Mouse (Mus musculus) right cerebral cortex, postnatal 10 days (tissue): ENCODE results near the gene Csrnp2.
"Not testable (repeated sequence)": the region's sequence is repeated elsewhere in the genome, so short reads cannot be mapped to it uniquely, and the experiment has no call there.

Source experiments
- DNase-seq, 2 experiments: peaks; one replicate each; pipeline ENCODE4 v3.0.0; 2021; ENCODE audit warnings: low spot score in 2 of 2

Csrnp2 gene

DNA sequence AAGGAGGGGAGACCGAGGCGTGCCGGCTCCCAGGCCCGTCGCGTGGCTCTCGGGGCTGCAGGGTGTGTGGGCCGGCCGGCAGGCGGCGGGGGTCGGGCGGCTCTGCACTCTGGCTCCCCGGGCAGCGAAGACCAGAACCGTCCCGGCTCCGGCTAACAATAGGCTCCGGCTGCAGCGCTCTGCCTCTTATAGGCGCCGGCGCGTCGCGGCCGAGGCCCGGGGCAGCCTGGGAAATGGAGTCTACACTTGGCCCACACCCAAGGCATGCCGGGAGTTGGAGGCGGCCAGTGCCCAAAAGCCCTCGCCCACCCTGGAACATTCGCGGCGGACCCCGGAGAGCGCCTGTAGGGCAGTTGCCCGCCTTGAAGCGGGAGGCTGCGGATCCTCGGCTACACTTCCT, at the start of gene Csrnp2:
Gene Csrnp2, minus strand, starts transcription at position 387 of the 400 bp plus-strand sequence.
- peak; percentile 97 to 98 for DNase-seq

DNA sequence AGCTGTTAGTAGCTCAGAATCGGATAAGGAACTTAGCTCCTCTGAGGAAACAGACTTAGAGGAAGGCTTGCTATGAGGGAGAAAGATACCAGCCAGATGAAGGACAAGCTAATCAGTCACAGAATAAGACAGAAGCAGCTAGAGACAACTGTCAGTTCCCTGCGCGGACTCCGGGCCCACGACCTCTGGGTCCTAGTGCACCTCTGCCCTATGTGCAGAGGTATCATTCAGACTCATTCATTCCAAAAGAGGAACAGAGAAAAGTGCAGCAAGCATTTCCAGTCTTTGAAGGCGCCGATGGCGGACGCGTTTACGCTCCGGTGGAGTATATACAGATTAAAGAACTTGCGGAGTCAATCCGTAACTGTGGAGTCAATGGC, 48.4 kb upstream of the Csrnp2 start:
- not testable (repeated sequence) for DNase-seq

DNA sequence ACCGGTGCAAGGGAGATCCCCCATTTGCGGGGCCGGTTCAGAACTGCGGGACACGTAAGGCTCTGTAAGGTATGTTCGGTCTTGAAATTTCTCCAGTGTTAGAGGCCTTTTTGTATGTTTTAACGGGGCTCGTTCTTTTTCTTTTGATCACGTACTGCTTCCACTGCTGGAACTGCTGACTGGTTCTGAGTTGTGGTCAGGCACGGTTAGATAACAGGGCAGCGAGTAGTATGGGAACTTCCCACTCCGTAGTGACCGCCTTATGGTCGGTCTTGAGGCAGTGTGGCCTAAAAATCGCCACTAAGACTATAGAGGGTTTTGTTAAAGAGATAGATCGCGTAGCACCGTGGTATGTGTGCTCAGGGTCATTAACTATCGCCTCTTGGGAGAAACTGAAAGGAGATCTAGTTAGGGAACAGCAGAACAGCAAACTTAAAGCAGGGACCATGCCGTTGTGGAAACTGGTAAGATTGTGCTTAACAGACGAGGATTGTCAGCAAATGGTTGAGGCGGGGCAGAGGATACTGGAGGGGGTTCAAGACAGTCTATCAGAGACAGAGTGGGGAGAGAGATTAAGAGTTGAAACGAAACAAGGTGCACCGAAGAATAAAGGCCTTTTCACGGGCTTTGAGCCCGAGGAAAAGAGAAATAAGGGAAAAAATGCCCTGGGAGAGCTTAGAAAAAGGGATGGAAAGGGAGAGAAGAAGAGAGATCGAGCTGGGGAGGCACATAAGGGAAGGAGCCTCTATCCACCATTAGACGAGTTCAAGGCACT, 47.8 kb upstream of the Csrnp2 start:
- not testable (repeated sequence) for DNase-seq

DNA sequence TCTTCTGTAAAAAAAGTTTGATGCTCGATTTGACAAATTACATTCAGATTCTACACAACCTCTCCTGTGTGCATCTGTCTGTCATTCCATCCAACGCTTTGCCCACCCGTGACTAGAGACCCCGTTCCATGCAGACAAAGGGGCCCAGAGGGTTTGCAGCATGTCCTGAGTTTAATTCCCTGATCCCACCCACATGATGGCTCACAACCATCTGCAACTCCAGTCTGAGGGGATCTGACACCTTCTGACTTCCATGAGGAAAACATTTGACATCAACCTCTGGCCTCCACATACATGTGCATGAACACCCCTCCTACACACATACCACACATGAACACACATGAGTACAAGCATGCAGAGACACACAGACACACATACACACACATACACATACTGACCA, 46.1 kb upstream of the Csrnp2 start:
- no peak for DNase-seq

DNA sequence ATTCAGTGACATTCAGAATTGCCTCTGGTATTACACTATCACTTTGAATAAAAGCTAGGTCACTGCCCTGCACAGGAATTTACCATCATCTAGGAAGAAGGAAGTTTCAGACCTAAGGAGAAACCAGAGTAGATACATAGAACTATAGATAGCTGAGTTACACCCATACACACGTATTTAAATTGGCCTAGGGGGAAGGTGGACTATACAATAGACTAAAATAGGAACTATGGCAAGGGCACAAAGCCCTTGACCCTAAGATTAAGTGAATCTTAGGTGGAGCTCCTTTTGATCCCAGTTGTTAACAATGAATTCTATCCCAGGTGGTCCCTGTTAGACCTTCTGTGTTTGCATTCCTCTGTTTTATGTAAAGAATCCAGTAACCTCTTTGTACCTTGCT, 45.7 kb upstream of the Csrnp2 start:
- not testable (repeated sequence) for DNase-seq

DNA sequence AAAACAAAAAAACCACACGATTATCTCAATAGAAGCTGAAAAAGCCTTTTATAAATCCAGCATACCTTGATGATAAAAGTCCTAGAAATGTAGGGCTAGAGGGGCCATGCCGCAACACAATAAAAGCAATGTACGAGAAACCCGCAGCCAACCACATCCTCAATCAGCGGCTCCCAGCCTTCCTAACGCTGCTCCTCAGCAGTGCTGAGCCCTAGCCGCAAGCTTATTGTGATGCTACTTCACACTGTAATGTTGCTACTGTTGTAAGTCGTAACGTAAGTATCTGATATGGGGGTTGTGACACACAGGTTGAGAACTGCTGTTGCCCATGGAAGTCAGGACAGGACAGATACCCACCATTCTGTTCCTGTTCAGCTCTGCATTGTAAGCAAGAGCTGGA, 44.1 kb upstream of the Csrnp2 start:
- DNase-seq: no peak

DNA sequence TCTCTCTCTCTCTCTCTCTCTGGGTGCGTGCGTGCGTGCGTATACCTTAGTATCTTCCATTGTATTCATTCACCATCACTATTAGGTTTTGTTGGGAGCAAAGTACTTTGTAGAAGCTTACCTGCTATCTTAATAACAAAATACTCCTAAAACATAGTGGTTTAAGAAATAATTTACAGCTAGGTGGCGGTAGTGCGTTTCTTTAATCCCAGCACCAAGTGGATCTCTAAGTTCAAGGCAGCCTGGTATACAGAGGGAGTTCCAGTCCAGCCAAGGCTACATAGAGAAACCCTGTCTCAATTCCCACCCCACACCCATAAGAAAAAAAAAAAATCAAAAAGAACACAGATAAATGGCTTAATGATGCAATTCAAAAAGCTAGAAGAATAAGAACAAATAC, 42.6 kb upstream of the Csrnp2 start:
- no peak for DNase-seq

DNA sequence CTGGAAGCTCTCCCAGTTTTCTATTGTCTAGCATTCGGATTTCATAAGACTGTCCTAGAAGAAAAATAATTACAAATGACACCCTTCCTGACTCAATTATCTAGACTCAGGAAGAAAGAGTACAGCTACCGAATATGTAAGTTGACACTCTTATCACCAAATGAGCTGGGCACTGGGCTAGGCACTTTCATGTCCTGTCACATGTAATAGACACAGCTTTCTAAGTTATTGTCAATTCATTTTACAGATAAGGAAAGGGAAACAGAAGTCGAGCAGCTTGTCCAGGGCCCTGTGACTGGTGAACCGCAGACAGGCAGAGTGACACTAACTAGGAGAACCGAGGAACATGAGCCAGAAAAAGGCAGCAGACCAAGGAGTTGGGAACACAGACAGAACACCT, 32.6 kb upstream of the Csrnp2 start:
- DNase-seq: no peak

DNA sequence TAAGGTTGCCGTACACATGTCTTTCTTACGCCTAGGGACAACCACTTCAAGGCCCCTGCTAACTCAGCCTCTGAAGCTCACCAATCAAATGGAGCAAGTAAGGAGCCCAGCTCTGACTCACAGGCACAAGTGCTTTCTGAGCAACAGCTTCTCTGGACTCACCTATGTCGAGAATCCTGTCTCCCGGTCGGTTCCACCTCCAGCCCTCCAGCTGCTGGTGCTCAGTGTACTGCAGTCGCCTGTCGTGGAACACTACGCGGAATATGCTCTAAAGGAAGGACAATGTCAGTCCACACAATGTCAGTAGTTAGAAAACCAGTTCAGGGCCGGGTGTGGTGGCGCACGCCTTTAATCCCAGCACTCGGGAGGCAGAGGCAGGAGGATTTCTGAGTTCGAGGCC, 30.1 kb upstream of the Csrnp2 start:
- DNase-seq: no peak

DNA sequence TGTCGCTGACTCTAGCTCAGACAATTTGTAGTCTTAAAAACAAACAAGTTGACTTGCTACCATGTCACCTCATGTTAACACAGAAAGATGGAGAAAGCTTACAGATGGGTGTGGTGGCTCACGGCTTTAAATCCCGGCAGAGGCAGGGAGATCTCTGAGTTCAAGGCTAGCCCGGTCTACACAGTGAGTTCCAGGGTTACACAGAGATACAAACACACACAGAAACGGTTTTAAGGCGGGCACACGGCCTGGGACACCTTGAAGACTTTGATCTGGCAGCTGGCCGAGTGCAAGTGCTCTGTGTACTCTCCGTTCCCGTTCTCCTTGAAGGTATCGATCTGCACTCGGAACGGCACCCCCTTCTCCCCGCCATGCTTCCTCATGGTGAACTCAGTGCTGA, 25.0 kb upstream of the Csrnp2 start:
- DNase-seq: no peak

DNA sequence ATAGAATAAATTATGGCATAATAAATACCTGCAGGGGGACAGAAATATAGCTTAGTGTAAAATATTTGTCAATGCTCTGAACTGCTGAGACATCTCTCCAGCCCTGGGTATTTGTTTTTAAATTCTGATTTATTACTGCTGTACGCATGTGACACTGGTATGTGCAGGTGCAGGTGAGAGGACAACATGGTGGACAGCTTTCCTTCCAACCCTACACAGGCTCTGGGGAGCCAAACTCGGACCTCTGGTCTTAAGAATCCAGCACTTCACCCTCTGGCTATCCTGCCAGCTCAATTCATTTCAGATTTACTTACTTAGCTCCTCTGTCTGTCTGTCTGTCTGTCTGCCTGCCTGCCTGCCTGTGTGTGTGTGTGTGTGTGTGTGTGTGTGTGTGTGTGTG, 19.8 kb upstream of the Csrnp2 start:
- no peak for DNase-seq

DNA sequence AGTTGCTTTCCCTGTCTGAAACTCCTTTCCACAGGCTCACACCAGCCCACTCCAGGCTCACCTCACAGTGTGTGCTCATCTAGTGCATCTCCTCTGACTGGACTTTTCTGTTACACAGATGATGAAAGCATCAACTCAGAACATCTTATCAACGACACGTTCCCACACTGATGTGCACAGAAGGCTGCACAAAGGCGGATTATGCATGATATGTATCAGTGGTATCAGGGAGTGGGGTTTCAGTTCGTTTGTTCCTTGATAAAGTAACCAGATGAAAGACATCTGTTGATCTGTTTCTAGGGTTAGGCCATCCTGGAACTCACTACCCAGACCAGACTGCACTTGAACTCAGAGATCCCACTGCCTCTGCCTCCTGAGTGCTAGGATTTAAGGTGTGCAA, 18.1 kb upstream of the Csrnp2 start:
- no peak for DNase-seq

DNA sequence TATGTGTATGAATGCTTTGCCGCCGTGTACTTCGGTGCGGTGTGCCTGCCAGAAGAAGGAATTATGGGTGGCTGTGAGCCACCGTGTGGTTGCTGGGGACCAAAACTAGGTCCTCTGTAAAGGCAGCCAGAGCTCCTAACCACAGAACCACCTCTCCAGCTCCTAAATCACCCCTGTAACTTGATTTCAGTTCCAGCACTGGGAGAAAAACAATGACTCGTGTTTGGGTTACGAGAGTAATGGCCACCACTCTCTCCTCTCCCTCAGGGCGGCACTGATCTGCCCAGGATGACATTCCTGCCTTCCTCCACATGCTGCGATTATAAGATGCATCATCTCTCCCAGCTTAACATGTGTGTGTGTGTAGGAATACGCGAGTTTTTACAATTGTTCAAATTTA, 14.8 kb upstream of the Csrnp2 start:
- no peak for DNase-seq

DNA sequence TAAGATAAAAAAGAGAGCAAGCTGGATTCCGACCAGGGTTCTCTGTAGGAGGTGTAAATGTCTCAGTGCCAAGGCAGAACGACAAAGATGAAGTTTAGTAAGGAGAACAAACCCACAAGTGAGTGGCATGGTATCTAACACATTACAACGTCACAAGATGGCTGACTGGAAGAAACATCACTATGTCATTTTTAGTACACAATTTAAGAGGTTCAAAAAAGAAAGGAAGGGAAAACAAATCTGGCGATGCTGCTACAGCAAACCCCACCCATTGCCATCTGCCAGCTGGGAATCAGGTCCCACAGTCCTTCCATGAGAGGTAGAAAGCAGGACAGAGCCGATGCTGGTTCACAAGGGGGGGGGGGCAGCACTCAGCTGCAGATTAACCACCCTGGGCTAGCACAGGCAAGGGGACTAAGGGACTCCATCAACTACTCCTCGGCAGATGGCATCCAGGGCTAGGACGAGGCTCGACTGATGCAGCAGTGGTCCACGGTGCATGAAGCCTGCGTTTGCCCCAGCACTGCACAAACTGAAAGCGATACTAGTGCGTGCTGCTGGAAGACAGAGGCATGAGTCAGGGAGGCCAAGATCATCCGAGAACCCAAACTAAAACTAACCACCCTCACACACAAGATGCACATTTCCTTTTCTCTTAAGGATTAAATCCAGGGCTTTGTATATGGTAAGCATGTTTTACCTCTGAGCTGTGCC, 13.3 kb upstream of the Csrnp2 start:
- no peak for DNase-seq

DNA sequence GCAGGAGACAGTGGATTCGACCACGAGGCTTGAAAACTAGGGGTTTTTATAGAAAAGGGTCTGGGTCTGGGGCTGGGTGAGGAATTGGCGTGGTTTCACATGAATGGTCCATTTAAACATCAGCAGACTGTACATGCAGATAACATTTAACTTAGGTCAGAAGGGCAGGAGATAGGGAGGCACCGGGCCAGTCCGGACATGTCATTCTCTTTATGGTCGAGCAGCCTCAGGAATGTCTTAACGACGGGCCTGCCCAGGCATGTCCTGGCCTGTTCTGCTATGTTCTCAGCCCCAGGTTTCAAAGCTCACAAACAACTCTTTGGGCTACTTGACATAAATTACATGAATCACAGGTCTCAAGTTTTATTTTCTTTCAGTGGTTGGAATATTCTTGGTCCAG, 4.2 kb upstream of the Csrnp2 start:
- not testable (repeated sequence) for DNase-seq

DNA sequence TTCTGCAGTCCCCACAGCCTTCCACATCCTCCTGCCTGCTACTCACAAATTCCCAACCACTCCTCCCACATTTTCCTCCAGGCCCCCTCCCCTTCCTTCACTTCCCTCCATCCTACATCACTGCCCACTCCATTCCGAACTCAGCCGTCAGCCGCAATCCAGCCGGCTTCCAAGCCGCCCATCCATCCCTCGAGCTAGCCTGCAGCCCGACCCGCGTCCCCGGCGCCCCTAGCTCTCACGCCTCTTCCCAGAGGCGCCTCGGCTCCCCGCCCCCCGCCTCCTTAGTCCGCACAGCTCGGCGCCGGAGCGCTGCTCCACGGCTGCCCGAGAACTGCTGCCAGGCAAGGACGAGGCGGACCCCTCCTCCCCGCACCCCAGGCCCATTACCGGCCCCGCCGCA, 641 bp downstream of the Csrnp2 start:
- peak; percentile 70 to 77 for DNase-seq

DNA sequence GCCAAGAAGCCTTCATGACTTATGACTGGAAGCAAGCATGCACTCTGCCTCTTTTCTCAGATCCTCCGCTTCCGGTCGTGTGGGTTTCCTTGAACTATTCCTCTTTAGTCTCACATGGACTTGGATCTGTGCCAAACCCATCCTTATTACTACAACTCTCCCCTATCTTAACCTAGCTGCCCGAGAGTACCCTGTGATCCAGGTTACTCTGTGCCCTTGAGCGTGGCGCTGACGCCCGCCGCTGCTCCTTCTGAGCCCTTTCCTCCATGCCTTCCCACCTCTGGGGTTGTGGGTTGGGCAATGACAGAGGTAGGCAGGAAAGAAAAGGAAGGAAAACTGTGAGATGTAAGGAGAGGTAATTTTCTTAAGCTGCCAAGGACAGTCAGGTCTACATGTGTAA, 3.3 kb downstream of the Csrnp2 start:
- DNase-seq: no peak

DNA sequence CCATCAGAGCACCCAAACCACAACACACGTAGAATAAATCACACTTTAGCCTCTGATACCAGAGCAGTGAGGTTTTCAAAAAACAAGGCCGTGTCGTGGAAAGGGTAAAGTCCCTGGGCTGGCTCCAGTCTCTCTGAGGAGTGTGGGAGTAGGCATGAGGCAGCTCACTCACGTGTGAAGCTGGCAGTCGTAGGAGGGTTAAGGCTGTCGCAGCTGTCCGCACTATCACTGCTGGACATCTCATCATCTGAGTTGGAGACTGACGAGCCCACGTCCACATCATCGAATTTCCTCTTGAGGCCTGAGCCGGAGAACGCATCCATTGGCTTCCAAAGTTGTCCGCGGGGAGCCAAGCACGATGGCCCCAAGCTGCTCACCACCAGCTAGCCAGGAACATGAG, 6.0 kb downstream of the Csrnp2 start:
- DNase-seq: no peak

DNA sequence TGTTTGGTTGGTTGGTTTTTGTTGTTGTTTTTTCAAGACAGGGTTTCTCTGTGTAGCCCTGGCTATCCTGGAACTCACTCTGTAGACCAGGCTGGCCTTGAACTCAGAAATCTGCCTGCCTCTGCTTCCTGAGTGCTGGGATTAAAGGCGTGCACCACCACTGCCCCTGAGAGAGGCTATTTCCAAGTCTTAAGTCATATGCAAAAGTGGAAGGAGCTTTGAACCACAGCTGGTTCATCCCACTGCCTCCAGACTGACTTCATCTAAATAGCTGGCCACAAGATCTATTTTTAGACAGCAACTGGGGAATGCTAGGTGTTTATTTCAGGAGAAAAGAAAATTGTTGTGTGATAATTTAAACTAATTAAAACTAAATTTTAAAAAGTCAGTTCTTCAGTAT, 7.0 kb downstream of the Csrnp2 start:
- DNase-seq: not testable (repeated sequence)

DNA sequence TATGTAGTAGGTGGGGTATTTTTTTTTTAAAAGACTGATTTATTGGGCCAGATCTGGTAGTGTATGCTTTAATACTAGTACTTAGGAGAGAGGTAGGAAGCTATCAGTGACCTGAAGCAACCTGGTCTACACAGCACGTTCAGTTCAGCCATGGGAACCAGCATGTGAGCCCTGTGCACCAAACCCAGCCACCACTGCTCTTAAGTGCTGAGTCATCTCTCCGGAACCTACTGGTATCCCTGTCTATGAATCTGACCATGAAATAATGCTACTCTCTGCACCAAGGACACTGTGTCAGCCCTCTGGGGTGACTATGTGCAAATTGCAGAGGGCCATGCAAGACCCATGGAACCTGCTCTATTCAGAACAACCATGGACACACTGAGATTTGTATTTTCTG, 8.2 kb downstream of the Csrnp2 start:
- no peak for DNase-seq

DNA sequence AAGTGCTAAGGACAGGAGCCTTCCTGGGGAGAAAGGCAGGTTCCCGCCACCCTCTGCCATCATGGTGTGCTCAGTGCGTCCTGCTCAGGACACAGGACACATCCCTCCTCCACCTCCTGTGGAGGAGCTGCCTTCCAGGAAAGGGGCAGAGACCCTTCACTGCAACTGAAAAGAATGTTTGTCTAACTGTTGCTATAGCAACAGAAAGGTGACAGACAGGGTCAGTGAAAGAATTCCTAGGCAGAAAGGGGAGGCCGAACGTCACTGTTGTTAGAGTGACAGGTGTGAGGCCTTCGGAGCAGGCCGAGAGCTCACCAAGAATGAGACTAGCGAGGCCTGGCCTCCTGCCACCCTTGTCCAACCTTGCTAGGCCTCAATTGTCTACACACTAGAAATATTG, 8.8 kb downstream of the Csrnp2 start:
- no peak for DNase-seq

DNA sequence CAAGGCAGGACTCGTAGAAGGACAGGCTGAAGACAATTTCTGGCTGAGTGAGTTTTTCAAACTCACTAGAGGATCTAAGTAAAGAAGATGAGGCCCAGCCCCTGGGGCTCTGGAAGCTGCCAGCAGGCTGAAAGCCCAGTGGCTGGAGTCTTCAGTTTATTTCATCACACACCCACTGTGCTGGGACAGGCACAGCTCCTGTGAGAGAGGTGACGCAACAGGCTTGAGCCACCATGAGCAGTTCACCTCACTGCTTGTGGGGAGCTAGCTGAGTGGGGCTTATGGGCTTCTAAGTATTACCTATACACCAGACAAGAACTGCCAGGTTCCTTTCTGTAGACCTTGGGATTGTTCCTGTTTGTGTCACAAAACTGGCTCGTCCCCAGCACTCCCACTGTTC, 9.7 kb downstream of the Csrnp2 start:
- DNase-seq: no peak

DNA sequence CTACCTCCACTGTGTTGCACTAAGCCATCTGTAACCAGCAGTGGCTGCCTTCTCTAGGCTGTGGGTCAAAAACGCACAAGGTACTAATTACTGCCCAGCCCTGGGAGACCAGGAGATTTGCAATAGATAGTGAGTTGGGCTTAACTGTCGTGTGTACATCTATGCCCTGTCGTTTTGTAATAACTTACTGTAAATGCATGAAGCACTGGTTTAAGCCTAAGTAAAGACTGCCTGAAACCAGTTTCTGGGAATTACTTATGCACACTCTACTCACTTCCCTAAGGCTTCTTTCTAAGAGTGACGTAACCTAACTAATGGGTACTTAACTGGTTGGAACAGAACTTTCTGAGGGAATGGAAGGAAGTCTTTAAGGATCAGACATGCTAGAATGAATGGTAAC, 16.4 kb downstream of the Csrnp2 start:
- DNase-seq: no peak

DNA sequence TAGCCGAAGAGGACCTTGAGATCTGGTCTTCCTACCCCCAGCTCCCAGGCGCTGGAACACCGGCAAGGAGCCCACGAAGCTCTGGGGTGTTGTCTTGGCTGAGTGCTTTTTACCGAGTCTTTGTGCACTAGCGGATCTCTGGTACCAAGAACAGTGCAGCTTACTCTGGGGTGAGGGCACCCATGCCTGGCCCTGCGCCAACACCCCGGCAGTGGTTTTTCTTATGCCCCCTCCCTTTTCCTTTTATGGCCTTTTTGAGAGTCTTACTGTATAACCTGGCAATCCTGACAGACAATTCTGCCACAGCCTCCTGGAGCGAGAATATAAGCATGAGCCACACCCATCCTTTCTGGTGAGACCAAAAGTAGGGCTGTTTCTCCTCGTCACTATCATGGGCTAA, 16.9 kb downstream of the Csrnp2 start:
- no peak for DNase-seq
